Mouse (Mus musculus): ENCODE results near the gene Galnt10. TPM values are rescaled to one million over a fixed set of nuclear protein-coding genes. Genes with fewer than 3 reads are reported as not detected.

Galnt10 gene
- total RNA-seq, 2 experiments from 2014 or later, result 47.0 to 51.6 TPM

DNA sequence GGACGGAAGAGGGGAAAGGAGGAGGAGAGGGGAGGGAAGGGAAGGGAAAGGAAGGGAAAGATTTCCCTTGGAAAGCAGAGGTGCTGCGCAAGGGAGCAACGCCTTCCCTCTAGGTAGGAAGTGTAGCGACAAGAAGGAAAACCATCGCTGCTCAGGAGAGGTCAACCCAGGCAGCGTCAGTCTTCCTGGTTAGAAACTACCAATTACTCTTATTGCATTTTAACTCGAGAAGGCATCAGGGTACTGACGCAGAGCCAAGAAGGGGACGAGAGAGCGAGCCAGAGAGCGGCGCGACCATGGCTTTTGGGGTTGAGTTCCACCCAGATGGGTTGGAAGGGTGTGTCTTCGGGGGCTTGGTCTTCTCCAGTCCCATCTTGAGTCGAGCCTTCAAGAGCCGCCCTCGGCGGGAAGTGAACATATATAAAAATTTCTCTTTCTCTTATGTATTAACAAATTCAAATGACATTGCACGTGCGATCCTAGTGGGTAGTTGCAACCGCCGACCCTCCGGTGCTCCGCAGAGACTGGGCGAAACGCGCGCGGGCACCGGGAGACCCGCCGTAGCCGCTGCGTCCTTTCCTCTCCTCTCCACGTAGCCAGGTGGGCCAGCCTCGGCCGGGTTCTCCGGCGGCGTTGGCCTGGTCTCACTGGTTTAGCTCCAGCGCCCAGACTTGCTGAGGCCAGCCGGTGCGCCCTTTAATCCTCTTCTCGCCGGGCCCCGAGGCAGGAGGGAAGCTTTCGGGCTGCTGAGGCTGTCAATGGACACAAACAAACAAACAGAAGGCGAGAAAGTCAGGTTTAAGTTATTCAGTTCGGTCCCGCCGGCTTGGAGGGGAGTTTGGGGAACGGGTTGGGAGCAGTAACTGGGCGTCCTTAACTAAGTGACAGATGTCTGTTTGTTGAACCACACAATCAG lies 184.0 kb downstream of the Galnt10 start:
- no peak for DNase-seq

DNA sequence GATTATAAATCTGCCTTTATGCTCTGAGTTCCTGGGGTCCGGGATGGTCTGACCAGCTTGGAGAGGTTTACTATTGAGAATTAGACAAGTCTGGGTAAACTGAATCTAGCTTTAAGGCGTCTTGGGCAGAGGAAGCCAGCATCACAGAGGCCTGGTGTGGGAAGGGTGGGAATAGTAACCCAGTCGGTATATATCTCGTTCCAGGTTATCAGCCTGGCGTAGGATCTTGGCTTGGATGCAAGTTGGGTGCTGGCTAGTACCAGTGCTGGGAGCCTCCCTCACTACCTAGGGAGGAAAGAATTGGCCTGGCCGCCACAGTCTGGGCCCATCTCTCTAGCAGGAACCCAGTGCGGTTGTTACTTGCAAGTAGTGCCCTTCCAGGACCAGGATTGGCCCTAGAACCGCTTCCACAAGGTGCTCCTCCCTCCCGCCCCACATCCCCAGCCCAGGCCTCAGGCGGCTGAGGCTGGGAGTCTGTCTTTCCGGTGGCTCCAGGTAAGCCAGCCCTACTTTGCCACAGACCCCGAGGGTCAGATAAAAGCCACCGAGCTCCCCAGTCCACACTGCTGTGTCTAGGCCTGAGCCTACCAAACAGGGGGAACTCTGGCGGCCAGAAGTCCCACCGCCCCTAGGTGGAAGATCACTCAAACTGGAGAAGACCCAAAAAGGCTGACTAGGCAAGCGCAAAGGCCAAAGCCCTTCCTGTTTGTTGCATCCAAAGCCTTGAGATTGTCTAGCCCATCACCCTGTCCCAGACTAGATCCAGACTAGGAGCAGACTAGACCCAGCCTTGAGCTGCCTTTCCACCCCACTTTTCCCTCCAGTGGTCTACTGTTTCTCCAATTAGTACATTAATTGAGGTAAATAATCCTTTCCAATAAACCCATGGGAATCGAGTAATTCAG lies 184.9 kb downstream of the Galnt10 start:
- DNase-seq, result no peak

DNA sequence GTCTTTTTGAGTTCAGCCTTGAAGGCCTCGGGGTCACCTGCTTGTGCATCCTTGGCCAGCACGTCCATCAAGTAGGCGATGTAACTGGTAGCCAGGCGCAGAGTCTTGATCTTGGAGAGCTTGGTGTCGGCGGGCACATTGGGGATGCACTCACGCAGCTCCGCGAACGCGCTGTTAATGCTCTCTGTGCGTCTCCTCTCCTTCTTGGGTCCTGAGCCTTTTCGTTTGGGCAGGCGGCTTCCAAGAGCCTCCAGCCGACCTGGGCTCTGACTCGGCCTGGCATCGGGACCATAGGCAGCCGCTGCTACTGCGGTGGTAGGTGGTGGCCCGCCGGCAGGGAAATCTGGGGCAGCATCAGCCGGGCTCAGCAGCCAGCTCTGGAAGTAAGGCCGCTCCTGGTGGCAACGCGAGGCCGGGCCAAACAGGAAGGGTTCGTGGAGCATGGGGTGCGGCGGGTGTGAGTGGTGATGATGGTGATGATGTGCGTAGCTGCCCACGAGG lies 186.1 kb downstream of the Galnt10 start:
- DNase-seq, result no peak

DNA sequence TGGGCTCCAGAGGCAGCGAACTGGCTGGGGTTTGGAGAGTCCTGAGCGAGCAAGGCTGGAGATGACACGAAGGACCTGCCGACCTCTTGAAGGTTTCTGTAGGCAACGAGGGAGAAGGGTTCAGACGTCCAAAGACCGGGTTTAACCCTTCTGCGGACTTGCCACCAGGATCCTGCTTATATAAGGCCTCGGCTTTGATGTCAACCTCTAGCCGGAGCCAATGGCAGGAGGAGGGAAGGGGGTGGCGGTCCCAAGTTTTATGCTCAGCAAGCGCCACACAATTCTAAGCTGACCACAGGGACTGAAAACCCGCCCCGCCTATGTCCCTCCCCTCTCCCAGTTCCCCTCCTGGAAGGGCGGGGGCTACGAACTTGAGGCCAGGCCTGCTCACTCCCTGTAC lies 186.6 kb downstream of the Galnt10 start:
- no peak for DNase-seq

DNA sequence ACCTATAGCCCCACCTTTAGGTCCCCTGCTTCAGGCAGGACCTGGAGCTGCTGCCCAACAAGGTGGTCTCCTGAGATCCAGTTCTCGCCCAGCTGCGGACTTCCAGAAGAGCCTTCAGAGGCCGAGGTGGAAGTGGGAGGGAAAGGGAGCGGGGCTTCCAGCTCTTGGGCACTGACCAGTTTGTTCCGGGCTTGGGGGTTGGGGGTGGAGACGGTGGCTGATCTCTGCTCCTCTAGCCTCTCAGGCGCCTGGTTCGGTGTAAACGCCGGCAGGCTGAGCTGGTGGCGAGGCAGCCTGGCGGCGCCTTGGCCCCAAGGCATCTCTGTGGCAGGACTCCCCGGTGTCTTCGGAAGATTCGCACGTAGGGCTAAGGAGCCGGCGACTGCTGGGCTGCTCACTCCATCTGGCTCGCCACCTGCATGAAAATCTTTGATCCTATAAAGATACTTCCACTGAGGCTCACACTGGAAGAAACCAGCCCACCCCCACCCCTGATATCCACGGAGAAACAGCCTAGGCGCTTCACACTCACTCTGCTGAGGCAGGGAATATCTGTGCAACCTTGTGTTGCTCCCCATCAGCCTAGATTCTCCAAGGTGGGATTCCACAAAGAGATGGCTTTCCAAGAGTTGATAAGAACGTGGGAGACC lies 187.4 kb downstream of the Galnt10 start, which contains the start of gene Hand1:
Hand1 (minus strand) TSS at position 267 of the 650 bp plus-strand sequence.
- no peak for DNase-seq

DNA sequence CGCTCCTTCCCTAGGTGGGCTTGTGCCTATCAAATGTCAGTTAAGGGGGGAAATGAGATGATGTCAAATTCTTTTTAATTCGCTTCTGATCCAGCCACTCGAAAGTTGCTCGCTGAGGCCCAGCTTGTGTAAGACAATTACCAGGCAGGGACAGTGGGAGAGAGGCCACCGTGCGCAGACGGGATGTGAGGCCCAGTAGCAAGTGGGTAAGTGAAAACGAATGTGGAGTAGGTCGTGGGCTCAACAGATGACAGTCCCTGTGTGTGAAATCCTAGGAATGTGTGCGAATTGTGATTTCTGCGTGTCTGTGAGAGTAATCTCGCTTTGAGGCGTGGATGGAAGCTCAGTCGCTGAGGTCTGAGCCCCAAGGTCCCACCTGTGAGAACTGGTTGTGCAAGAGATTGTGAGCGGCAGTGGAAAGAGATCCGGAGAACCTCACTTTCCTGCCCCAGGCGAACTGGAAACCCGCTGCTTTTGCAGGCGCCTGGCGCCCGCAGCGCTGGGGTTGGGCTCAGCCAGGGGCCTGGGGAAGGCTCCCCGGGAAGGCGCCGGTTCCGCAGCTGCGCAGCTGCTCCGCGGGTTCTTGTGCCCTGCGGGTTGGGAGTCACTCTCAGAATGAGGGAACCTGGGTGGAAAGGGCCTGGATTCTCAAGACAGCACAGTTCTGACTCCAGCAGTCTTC lies 188.2 kb downstream of the Galnt10 start:
- no peak for DNase-seq

DNA sequence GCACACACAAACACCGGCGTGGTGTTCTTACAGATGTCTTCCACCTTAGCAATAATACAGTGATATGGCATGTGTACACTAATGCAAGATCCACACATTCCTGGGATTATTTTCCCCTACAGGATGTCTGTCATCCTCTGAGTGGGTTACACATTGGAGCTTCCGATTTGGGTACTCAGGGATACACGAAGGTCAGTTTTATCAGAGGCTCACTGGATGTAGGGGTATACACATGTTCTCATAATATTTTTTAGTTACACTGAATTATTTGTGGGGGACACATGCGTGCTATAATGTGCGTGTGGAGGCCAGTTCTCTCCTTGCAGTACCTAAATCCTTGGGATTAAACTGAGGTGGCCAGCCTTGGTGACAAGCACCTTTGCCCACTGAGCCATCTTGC lies 188.8 kb downstream of the Galnt10 start:
- no peak for DNase-seq

DNA sequence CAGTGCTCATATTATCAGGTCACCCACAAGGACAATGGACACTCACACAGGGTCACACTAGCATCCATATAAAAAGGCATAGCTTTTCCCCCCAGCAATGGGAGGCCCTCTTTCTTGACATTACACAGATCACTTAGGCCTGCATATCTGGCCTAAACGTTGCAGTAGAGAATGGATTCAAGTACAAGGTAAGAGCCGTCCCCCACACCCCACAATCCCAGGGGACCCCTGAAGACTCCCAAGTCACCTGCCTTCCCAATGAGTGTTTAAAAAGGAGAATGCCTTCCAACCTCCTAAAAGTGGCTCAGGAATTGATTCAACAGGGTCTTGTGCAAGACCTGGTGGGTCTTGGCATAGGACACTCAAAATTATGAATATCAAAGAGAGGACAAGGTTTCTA lies 190.1 kb downstream of the Galnt10 start:
- DNase-seq, result no peak

DNA sequence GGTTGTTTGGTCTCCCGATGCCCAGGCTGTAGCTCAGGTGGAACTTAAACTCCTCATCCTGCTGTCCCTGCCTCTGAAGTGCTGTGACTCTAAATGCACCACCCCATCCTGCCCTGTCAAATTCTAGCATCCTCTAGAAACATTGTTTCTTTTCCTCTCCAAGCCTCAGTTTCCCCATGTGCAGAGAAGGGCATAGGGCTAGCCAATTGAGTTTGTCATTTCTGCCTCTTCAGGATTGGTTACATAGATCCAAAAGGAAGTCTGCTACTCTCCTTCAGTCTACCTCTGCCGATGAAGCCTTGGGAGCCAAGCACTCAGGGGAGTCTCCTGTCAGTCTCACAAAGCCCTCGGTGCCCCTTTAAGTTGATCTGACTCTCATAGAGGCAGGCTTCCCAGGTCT lies 190.7 kb downstream of the Galnt10 start:
- no peak for DNase-seq

DNA sequence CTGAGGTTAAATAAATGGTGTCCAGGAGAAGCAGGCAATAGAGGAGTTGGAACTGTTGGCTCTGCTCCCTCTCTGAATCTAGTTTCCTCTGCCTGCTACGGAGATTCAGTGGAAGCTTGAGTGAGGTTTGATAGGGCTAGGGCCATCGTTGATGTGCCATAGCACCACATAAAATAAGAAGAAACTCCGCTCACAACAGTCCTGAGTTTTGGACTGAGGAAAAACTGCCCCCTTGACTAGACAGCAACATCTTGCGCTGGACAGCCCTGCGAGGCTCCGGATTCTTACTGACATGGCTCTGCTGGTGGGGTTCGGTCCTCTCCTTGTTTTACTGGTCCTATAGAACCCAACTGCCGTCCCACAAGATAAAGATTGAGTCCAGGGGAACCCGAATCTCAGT lies 191.2 kb downstream of the Galnt10 start:
- no peak for DNase-seq

Other genes starting within 250 kb of the Galnt10 start
- gene Fam114a2, start 126.8 kb upstream of the Galnt10 start, total RNA-seq (2021), result 10 to 100 TPM; 56.8 to 72.0 TPM
- gene Mfap3, start 126.8 kb upstream of the Galnt10 start, total RNA-seq (2021), result 10 to 100 TPM; 25.5 to 29.7 TPM
- gene Sap30l, start 156.2 kb downstream of the Galnt10 start, total RNA-seq (2021), result 10 to 100 TPM; 52.4 to 60.4 TPM
- gene Hand1, start 187.4 kb downstream of the Galnt10 start, total RNA-seq (2021), result 1 to 10 TPM; 5.3 to 9.3 TPM